Mouse (Mus musculus) gastrocnemius, postnatal 4 days (tissue): ENCODE data around the gene Flywch2. TPM values are rescaled to one million over a fixed set of nuclear protein-coding genes. Genes with fewer than 3 reads are reported as not detected.
A peak's percentile ranks its signal among the peaks of the same experiment; 100 is the strongest.

ENCODE experiments used
- DNase-seq, 2 experiments: peaks; one replicate each; pipeline ENCODE4 v3.0.0; 2021 to 2022; ENCODE audit warnings: low spot score in 2 of 2, mixed read lengths in 2 of 2
- total RNA-seq, 2 experiments: library from RNA; stranded (reverse); gene quantifications; 2 replicates each; pipeline ENCODE4 v1.2.3; 2021

The Flywch2 gene
- total RNA-seq, 2 experiments from 2014 or later: 5.6 to 6.0 TPM

DNA sequence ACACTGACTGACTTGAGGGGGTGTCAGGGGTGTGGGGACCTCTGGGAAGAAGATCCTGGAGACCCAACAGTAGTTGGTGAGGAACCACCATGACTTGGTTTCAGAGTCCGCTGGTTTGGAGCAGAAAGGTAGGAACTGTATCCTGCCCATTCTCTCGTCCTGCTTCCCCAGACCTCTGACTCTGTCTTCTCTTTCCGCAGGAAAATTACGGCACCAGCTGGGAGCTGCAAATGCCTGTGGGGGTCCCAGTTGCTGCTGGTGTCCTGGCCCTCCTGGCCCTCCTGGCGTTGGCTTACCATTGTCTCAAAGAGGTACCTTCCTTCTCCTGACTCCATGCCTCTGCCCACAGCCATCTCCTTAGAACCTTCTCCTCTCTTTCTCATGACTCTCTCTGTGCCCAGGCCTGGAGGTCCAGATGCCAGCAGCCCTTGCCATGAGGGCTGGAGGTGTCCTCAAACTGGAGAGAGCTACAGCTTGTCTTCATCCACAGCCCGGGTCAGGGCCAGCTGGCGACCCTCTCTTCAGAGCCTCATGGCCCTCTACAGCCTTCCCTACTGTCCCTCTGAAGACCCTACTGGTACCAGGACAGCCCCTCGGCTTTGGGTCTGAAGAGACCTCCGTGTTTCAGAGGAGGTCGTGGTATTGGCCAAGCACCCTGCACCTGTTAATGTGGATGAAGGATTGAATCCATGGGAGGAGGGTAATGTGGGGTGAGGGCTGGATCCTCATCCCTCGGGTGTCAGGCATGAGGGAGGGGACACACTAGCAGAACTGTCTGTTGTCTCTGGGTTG, 36.3 kb downstream of the Flywch2 start:
- DNase-seq: no peak

DNA sequence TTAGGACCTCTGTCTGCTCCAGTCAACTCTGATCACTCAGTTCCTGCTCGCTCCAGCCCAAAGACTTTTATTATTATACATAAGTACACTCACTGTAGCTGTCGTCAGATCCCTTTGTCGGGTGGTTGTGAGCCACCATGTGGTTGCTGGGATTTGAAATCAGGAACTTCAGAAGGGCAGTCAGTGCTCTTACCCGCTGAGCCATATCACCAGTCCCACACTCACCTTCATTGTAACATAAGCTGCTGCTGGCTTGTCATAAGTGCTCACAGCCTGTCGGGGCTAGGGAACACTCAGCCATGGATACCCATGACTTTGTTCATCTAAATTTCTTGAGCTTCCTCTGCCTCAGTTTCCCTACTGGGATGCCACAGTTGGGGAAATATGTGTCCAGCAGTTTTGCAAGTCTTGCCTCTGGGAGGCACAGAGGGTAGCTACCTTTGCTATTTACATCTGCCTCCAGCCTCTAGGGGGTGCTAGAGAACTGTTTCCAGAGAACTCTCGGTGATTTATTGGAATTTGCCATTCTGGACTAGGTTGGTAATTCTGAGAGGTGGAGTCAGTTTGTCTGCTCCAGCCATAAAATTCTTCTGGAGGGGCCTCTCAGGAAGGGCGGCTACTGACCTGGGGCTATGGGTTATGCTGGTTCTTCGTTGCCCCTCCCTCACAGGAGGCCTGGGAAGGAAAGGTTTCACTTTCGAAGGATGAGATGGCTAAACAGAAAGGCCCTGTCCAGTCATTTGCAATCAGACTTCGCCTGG, 37.1 kb downstream of the Flywch2 start:
- DNase-seq: peak; percentile 41 to 64

DNA sequence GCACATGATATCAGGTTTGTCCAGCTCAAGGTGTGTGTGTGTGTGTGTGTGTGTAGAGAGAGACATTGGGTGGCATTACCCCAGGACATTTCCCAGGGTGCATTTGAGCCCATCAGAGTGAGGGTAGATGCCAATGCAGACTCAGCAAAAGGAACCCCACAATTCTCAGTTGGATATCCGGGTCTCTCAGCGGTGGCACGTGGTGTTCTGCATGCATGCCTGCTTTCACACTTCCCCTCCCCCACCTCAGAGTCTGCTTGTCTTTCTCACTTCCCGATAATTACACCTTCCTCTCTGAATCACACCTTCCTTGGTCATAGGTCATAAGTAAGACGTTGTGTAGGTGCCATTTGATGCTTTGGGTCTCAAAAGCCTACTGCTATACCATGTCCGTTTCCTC, 37.9 kb downstream of the Flywch2 start:
- DNase-seq: no peak

DNA sequence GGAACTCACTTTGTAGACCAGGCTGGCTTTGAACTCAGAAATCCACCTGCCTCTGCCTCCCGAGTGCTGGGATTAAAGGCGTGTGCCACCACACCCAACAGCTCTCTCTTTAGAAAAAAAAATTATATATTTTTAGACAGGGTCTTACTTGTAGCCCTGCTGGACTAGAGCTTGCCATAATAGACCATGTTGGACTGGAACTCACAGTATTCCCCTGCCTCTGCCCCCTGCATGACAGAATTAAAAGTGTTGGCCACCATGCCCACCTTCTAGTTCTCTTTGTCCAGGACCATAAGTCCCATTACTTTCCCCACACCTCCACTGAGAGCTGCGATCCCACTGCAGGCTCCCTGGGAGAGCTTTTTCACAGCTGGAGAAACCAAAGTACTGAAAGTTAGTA, 38.4 kb downstream of the Flywch2 start:
- DNase-seq: no peak

DNA sequence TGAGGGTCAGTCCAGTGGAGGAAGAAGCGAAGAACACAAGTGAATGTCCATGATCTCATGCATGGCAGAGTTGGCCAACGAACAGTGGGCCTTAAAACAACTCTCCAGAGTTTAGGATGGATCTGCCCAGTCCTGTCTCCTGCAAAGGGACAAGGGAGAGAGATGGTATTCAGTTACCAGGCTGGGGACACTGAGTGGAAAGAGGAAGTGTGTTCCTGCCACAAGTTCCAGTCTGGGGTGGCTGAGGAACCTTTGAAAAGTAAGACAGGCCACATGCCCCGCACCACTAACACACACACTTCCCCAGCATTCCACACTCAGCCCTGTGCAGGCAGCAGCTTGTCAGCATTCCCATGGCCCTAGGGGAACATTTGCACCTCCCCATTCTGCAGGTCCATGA, 39.1 kb downstream of the Flywch2 start:
- no peak for DNase-seq

DNA sequence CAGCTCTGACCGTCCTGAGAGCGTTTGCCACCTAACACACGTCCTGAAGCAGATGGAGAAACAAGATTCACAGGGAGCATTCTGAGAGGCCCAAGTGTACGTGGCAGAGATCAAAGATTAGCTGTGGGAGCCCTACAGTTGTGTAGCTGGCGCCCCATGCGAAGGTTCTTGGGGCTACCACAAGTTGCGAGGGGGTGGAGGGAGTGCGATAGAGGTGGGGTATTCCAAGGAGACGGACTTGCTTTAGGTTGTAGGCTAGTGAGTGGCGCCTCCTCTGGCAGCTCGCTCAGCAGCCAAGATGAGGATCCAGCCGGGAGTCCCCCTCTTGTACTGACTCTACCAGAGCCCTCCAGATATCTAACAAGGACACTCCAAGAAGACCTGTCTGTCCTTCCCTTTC, 39.6 kb downstream of the Flywch2 start:
- DNase-seq: no peak

DNA sequence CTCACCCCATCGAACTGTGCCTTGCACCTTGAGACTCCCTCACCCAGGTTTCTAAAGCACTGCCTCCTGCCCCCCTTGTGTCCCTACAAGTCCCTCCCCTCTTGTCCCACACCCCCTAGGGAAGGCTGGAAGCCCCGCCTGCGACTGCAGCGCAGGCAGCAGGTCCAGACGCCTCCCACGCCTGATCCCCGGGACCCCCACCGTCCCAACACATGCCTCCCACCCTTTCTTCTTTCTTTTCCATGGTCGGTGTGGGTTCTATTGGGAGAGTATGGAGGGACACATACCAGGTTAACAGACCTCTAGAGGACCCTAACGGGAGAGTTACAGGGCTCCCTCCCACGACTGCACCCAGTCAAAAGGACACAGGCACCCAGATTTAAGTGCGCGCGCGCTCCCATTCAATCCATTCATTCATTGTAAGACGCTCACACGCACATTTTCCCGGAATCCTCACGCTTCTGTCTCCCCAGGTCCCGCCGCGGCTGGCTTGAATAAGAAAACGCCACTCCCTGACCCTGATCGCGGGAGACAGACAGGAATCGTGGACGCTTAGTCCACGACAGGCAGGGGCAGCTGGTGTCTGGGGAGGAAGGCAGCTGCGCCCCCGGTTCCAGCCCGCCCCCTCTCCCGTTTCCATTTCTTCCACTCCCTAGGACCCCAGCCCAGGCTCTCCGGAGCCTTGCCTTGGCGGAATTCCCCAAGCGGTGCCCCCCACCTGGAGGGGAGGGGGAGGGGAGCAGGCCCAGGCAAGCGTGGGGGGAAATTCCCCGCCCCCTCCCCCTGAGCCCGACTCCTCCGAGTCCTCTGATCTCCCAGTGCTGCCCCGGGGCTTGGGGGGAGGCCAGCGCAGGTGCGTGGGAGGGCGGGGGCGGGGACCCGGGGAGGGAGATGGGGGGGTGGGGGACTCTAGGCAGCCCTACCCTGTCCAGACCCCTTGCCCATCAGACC, 40.3 kb downstream of the Flywch2 start, which contains the start of gene Kremen2:
TSS of gene Kremen2 (minus strand) at position 533 of the 951 bp plus-strand sequence.
- no peak for DNase-seq

DNA sequence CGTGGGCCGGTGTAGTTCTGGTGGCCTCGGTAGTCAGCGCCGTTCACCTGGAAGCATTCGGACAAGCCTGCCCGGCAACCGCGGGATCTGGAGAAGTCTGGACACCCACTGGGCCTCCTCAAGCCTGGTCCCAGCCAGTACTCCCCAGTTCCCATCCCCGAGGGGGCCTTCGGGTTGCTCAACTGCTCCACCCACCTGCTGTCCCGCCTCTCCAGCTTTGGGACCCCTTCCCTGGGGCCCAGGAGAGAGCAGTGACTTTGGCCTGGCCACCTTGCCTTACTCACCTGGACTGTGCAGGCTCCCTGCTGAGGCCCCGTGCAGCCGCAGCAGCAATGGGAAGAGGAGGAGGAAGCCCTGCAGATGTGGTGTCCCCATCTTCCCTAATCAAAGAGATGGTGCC, 41.2 kb downstream of the Flywch2 start:
- no peak for DNase-seq

DNA sequence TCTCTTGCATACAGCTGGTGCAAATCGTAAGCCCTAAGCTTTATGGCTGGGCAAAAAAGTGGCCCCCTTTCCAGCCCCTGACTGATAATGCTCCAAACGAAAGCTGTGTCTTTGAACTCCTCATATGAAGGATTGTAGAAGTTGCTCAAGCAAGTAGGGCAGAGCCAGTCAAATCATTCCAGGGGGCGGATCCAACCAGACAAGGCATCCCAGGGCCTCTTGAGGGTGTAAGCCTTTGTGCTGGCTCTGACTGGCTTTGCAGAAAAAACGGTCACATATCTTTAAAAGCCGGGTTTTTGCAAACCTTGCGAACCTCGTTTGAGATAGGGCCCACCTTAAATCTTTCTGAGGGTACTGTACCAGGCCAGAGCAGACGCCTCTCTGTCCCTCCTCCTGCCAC, 41.8 kb downstream of the Flywch2 start:
- DNase-seq: no peak

DNA sequence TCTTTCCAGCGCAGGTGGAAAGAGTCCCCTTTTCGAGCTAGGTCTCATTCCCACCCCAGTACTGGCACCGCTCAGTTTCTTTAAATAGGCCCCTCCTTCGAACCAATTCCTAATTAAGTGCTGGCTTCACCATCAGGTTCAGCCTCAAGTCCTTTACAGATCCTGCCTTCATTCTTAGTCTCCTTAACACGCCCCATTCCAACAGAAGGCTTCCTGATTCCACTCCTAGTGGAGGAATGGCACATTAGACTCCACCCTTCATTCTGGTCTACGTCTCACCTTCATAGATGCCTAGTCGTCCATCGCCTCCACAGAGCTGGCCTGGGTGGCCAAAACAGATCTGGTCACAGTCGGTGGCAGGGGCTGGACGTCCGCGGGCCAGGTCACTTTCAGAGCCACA, 42.9 kb downstream of the Flywch2 start:
- no peak for DNase-seq

DNA sequence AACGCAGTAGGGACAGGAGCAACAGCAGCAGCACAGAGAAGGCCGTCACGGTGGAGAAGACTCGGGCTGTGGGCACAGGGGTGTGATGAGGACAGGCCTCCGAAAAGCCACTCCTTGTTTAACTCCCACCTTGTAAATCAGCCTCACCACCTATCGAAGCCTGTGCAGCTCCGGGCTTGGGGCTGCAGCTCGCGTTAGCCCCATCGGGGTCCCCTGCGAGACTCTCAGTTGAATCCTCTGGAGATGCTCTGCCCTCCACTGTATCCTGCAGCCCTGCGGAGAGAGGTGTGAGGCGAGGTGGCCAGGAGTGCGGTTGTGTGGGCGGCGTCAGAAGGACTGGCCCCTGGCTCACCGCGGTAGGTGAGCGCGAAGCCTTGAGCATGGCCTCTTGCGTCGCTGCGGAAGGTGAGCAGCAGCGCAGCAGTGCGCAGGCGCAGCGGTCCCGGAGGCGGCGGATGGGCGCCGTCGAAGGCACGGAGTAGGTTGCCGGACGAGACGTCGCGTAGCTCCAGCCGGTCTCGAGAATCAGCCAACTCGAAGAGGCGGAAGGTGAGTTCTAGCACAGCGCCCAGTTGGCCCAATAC, 43.6 kb downstream of the Flywch2 start:
- DNase-seq: no peak

DNA sequence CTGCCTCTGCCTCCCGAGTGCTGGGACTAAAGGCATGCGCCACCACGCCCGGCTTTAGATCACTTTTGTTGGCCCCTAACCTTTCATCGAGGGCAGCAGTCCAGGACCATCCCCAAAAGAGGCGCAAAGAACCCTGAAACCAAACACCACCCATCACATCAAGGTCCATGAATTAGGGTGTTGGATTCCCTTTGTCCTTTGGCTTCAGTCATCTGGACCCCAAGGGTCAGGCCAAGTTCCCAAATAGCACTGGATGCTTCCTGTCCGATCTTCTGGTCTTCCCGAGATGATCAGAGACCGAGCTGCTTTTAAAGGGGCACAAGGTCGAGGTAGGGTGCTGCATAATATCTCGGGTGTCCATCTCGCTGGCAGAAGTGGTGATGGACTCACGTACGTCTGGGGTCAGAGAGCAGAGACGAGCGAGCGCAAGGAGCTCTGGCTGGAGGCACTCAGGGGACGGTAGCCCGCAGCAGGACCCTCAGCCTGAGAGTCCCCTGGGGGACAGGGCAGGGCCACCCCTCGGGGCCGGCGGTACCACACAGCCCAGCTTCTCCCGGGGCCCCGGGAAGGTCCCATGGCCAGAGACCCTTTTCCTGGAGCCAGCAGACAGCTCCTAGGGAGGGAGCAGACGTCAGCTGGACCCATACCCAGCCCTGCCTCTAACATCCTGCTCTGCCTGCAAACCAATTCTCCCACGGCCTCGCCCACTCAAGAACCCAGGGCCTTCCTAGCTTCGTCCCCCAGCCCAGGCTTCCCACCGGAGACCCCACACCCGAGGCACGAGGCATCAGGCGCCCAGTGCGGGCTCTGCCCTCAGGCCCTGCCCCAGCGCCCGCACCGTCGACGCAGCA, 44.3 kb downstream of the Flywch2 start:
- DNase-seq: no peak

DNA sequence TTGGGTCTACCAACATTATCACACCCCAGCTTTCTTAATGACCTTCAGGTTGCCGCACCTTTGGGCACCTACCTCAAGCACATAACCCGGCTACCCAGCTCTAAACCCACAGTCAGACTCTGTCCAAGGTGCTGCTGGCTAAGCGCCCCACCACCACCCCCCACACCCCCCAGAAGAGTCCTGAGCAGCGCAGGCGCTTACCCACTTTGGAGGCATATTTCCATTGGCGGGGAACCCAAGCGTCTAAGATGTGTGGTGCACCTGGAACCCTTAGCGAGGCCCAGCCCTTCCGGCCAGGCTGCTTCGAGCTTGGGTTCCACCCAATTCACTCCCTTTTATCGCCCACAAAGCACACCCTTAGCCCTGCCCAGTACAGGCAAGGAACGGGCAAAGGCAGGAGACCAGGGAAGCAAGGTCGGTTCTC, 45.3 kb downstream of the Flywch2 start, which contains the start of gene Paqr4:
TSS of gene Paqr4 (minus strand) at position 270 of the 424 bp plus-strand sequence.
- DNase-seq: no peak

DNA sequence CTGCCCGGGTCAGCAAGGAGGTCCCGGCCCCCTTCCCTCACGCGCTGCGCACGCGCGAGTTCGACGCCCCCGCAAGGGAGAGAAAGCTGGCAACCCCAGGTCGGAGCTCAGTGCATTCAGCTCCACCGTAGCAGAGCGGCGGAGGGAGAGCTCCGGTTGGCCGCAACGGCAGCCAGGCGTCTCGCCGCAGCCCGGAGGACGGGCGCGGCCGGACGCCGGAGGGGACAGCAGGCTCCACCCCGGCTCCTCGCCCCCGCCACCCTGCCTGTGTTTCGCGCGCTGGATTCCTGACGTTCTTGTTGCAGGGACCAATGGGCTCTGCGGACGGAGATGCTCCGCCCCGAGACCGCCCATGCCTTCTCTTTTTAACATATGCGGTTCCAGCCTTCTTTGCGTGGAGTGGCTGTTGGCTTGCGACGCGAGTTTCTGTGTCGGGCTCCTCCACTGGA, 45.7 kb downstream of the Flywch2 start:
- peak; percentile 76 to 87 for DNase-seq

DNA sequence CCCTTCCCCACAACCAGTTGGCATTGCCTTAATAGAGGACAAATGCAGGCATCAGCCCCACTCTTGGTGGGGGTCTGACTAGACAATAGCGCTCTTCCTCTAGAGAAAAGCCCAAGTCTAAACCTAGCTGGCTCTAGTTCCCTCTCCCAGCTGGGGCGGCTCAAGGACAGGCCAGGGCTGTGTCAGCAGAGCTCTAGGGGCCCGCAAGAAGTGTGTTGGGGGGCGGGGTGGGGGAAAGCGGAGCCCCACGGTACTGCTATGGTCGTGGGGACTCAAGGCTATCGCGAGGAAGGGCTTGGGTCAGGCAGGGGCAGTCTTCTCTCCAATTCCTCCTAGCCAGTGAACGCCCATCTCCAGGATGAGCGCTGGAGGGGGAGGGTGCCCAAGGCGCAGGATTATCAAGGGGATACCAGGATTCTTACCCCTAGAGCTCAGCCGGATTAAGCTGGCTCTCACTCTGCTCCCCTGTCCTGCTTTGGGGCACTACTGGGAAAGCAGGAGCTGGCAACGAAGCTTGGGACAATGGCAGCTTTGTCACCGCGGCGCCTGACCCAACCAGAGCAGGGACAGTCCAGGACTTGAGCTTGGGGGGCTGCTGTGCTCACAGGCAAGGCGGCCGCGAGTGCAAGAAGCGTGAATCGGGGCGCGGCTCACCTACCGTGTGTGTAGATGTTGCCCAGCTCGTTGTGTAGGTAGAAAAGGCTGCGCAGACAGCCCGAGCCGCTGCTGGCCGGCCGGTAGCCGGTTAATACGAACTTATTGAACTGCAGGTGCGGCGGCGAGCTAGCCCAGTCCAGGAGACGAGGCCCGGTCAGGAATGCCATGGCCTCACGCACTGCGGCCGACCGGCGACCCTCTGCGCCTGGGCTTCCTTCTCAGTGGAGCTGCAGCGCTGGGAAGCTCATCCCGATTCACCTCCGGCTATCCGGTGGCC, 46.4 kb downstream of the Flywch2 start:
- peak in 1 of 2 experiments; percentile 38 for DNase-seq

DNA sequence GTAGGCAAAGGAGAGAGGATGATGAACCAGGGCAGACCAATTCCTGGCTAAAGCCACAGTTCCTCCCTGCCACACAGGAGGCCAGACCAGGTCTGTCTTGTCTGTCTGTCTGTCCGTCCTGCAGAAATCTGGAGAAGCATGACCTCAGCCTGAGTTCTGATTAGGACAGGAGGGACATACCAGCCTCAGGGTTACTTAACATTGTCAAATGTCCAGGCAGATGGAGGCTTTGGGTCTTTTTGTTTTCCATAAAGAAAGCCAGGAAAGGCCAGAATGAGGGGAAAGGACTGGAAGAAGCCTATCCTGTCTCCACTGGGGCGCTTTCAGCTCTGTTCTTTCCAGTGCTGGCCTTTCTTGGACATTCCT, 47.1 kb downstream of the Flywch2 start:
- DNase-seq: no peak

DNA sequence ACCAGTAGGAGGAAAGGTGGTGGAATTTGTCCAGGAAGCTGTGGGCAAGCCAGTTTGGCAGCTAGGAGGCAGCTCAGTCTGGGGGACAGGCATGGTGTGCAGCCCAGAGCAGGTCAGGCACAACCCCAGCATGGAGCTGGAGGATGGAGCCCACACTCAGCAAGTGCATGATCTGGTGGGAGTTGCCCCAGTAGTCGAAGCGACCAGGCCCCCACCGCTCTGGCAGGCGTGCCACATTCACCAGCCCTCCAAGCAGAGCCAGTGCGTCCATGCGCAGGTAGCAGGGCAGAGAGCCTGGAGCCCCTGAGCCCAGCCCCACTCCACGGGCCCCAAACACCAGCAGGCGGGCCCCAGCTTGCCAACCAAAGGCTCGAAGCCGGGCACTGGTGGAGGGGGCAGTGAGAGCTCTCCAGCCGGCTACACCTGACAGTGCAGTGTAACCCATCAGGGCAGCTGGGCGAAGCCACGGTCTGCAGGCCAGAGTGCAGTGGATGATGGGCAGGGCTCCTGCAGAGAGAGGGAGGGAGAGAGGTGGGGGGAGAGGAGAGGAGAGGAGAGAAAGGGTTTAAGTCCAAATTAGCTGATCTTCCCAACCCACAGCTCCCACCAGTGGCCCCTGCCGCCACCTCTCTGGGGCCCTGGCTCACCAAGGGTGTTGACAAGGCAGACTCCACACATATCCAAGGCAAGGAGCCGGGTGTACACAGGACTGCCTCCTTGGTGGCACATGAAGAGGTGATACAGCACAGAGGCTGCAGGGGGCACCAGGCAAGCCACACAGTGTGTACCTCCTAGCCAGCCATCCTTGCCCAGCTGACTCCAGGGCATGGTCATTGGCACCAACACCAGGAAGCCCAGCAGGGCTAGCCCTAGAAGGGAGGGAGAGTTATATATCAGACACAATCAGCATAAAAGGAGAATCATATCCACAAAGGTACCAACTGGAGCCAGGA, 48.1 kb downstream of the Flywch2 start:
- DNase-seq: no peak

DNA sequence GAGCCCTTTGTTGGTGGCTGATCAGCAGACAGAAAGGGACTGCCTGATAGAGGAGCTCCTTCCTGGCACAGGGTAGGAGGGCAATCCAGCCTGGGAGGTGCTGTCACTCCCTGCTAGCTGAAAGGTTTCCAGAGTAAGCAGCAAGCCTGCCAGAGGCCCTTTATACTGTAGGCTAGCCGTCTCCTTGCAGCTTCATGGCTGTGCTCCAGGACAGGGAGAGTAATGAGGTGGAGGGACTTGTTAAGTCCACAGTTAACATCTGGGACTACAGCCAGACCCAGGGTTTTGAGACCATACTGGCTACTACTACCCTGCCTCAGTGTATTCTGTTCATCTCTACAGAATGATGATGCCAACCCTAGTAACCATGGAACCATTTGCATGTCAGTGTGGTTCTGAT, 51.5 kb downstream of the Flywch2 start:
- no peak for DNase-seq
